Mouse (Mus musculus) bone marrow macrophage, adult 2 months (primary cell): Measurements from ENCODE around the gene Slc9a1. TPM values are rescaled to one million over a fixed set of nuclear protein-coding genes. Genes with fewer than 3 reads are reported as not detected.
A peak's percentile ranks its signal among the peaks of the same experiment; 100 is the strongest.

Source experiments
- H3K27ac ChIP-seq: 2 replicates; pipeline ENCODE4 v1.5.1; 2012; ENCODE audit warnings: low read depth, low read length; ENCODE audit not compliant: insufficient read depth
- H3K4me1 ChIP-seq: 2 replicates; pipeline ENCODE4 v1.6.1; 2012; ENCODE audit warnings: low read length; ENCODE audit not compliant: control insufficient read depth, insufficient read depth
- H3K4me3 ChIP-seq: 2 replicates; pipeline ENCODE4 v1.5.1; 2012; ENCODE audit warnings: mild to moderate bottlenecking, low read length, moderate library complexity; ENCODE audit not compliant: insufficient read depth
- CTCF ChIP-seq: IDR thresholded peaks from 2 replicates; pipeline ENCODE4 v1.5.1; 2012; ENCODE audit warnings: low read depth, mild to moderate bottlenecking, low read length, moderate library complexity
- POLR2A ChIP-seq: IDR thresholded peaks from 2 replicates; pipeline ENCODE4 v1.6.1; 2012; ENCODE audit warnings: mild to moderate bottlenecking, low read depth, low read length, borderline replicate concordance
- polyA plus RNA-seq: library from polyadenylated mRNA; stranded (reverse); fragments of >200 nt; gene quantifications from 2 replicates; pipeline ENCODE4 v1.2.4, GENCODE M21; 2012; ENCODE audit not compliant: missing spikeins, insufficient read depth, insufficient read length

Gene Slc9a1
- polyA plus RNA-seq, 1 experiment: 31.6 TPM

DNA sequence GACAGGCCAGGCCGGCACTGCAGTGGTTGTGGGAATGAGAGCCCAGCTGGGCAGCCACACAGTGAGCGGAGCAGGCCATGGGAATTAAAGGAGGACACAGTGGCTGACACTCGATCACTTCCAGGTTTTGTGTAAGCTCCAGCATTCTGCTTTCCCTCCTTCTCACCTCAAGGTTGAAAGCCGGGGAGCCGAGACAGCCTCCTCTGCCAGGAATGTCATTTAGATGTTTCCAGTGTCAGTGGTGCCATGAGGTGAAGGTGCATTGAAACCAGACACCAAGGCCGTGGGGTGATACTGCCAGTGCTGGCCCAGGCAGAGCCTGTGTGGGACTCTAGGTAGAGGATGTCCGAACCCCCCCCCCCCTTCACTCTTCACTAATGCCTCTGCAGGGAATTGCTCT is 30.6 kb downstream of the Slc9a1 start:
- no peak overlapping the region for H3K4me3 ChIP-seq
- no peak for TF ChIP-seq CTCF
- no peak for TF ChIP-seq POLR2A

DNA sequence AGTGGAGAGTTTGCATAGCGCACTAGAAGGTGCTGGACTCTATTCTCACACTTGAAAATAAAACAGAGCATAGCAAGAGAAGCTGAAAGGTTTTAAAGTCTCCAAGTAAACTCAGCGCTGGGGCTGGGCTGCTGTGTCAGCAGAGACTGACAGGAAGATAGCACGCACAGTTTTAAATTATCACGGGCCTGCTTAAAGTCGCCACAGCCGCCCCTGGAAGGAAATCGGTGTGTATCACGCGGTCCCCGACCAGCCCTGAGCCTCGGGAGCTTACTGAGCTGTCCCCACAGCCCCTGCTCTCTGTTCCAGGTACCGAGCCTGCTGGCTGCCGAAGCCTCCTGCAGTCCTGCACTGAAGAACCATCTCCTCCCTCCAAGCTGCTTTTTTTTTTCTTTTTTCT is 32.5 kb downstream of the Slc9a1 start:
- peaks cover 7% of the 10 kb centered on the region; the same call in 1 of the 2 replicates for H3K4me1 ChIP-seq
- H3K27ac ChIP-seq: no peak overlapping the region
- TF ChIP-seq CTCF: no peak
- TF ChIP-seq POLR2A: no peak
- H3K4me3 ChIP-seq: no peak overlapping the region

More for the DNA sequence above, 30.6 kb downstream of the Slc9a1 start:
- Histone ChIP-seq H3K27ac (no peak overlapping the region), H3K4me1 (peaks cover 7% of the 10 kb centered on the region; the same call in 1 of the 2 replicates)

DNA sequence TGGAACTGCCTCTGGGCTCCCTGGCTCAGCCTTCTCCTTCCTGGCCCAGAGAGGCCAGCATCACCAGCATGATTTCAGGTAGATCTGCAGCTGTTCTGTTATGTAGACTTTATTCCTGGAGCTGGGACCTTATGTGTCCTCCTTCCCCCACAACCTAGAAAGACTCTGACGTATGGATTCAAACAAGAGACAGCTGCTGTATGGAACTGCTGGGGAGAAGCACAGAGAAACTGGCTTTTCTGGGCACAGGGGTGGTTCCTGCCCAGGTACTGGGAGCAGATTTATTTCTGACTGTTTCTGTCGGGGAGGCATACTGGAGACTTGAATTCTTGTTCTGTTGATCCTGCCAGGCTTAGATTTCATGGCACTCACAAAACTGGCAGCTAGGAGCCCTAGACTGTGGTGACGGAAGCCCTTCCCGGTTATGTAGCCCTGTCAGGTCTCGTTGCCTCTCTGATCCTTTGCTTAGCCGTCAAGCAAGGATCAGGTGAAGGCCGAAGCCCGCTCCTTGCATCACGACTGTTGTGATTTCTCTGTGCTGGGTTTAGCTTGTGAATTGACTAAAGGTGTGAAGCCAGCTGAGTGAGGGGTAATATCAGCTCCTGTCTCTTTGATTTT is 34.2 kb downstream of the Slc9a1 start:
- H3K27ac ChIP-seq: no peak overlapping the region
- H3K4me1 ChIP-seq: no peaks in the 10 kb centered on the region; the same call in 1 of the 2 replicates
- no peak overlapping the region for H3K4me3 ChIP-seq
- TF ChIP-seq CTCF (no peak), POLR2A (no peak)

GRCm38 (mm10) chr4:133404256-133404655 is 34.8 kb downstream of the Slc9a1 start:
- TF ChIP-seq CTCF (no peak), POLR2A (no peak)
- no peak overlapping the region for H3K27ac ChIP-seq
- H3K4me1 ChIP-seq: no peaks in the 10 kb centered on the region
- H3K4me3 ChIP-seq: no peak overlapping the region

GRCm38 (mm10) chr4:133406313-133407056 is 37.0 kb downstream of the Slc9a1 start:
- no peaks in the 10 kb centered on the region for H3K4me1 ChIP-seq
- H3K27ac ChIP-seq: no peak overlapping the region
- no peak overlapping the region for H3K4me3 ChIP-seq
- TF ChIP-seq POLR2A: no peak
- TF ChIP-seq CTCF: no peak

- Histone ChIP-seq H3K27ac (no peak overlapping the region), H3K4me1 (peaks cover 6% of the 10 kb centered on the region), H3K4me3 (no peak overlapping the region)
- TF ChIP-seq CTCF: no peak
- TF ChIP-seq POLR2A: no peak
These were observed 37.7 kb downstream of the Slc9a1 start for GRCm38 (mm10) chr4:133407114-133407787.

GRCm38 (mm10) chr4:133408006-133408405 is 38.5 kb downstream of the Slc9a1 start:
- peaks cover 14% of the 10 kb centered on the region for H3K4me1 ChIP-seq
- no peak for TF ChIP-seq POLR2A
- no peak for TF ChIP-seq CTCF
- no peak overlapping the region for H3K27ac ChIP-seq
- H3K4me3 ChIP-seq: no peak overlapping the region

- peaks cover 21% of the 10 kb centered on the region for H3K4me1 ChIP-seq
- TF ChIP-seq POLR2A (no peak), CTCF (no peak)
These were observed 41.5 kb downstream of the Slc9a1 start for GRCm38 (mm10) chr4:133410994-133411393.

DNA sequence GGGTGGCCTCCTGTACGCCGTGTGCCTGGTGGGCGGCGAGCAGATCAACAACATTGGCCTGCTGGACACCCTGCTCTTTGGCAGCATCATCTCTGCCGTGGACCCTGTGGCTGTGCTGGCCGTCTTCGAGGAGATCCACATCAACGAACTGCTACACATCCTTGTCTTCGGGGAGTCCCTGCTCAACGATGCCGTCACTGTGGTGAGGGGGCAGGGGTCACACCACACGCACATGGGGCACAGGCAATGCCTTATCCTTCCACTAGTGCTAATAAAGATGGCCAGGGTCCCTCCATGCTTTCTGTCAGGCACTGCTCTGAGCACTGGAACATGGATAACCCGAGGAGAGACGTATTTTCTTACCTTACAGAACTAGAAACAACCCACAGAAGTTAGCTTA is 42.6 kb downstream of the Slc9a1 start:
- TF ChIP-seq POLR2A: no peak
- H3K4me1 ChIP-seq: peaks cover 21% of the 10 kb centered on the region
- peak overlapping the region; percentile 51 for H3K27ac ChIP-seq
- no peak overlapping the region for H3K4me3 ChIP-seq

More at GRCm38 (mm10) chr4:133410994-133411393, 41.5 kb downstream of the Slc9a1 start:
- Histone ChIP-seq H3K27ac (no peak overlapping the region), H3K4me3 (no peak overlapping the region)
